Comparison of ENCODE assay signal across 22 mouse cellular contexts in genomic region chr8:44699384-44700105, GRCm38 (mm10).
A peak's percentile ranks its signal among the peaks of the same experiment; 100 is the strongest.
DNase-seq lines count a peak whose midpoint lies in the region; ATAC-seq and TF ChIP-seq lines count a peak whose summit lies in the region.
"Had no signal": no experiment of that assay in that cellular context is flagged by ENCODE, and none has a peak within 500 bp of the region (broad histone marks: within the 10 kb centered on the region; RNA-seq: fewer than 3 reads in every experiment).

No protein-coding gene starts in this region.

- H3K4me2 ChIP-seq in heart, embryonic 13.5 days: 0 out of 2 replicates have a peak overlapping the region, but pooled peaks have one; percentile 12
- H3K4me2 ChIP-seq in lung, postnatal 0 days (replicated peaks; ENCODE audit: low read depth, low read length): no peak overlapping the region
- no peak overlapping the region for H3K4me2 ChIP-seq in hindbrain, embryonic 12.5 days (replicated peaks)
- H3K4me2 ChIP-seq: heart, embryonic 15.5 days; midbrain, embryonic 11.5 days had no signal

- TF ChIP-seq EP300 in lung, postnatal 0 days (IDR thresholded peaks at IDR 0.05): no peak

- H3K4me1 ChIP-seq in heart, embryonic 13.5 days: peaks cover 25% of the 10 kb centered on the region
- peaks cover 4% of the 10 kb centered on the region; the same call in 1 of the 2 replicates for H3K4me1 ChIP-seq in lung, postnatal 0 days (ENCODE audit: insufficient read depth, low read depth, low read length)
- H3K4me1 ChIP-seq in hindbrain, embryonic 12.5 days: peaks cover 15% of the 10 kb centered on the region
- H3K4me1 ChIP-seq: hindbrain, embryonic 10.5 days had no signal

- no peak overlapping the region for H3K9ac ChIP-seq in heart, embryonic 13.5 days
- no peak overlapping the region for H3K9ac ChIP-seq in lung, postnatal 0 days (replicated peaks; ENCODE audit: low read depth)
- no peak overlapping the region for H3K9ac ChIP-seq in hindbrain, embryonic 12.5 days
- H3K9ac ChIP-seq: forebrain, postnatal 0 days; heart, embryonic 15.5 days had no signal

- peak; percentile 40 for TF ChIP-seq CTCF in lung, postnatal 0 days (IDR thresholded peaks at IDR 0.05)

- WGBS in heart, embryonic 13.5 days: 41% methylated on average over 18 of the region's 18 CpGs
- 44% methylated on average over 18 of the region's 18 CpGs for WGBS in lung, postnatal 0 days
- 82% methylated on average over 18 of the region's 18 CpGs for WGBS in hindbrain, embryonic 12.5 days

- H3K27ac ChIP-seq in heart, embryonic 13.5 days (replicated peaks): no peak overlapping the region
- no peak overlapping the region for H3K27ac ChIP-seq in lung, postnatal 0 days (ENCODE audit: low read length)
- no peak overlapping the region for H3K27ac ChIP-seq in hindbrain, embryonic 12.5 days
- H3K27ac ChIP-seq: forebrain, embryonic 10.5 days; heart, embryonic 15.5 days; hindbrain, embryonic 10.5 days; left cerebral cortex, adult 2 months; limb, embryonic 10.5 days had no signal

- no peaks in the 10 kb centered on the region for H3K36me3 ChIP-seq in heart, embryonic 13.5 days
- H3K36me3 ChIP-seq in lung, postnatal 0 days (ENCODE audit: insufficient read depth, low read length): no peaks in the 10 kb centered on the region
- H3K36me3 ChIP-seq in hindbrain, embryonic 12.5 days: no peaks in the 10 kb centered on the region
- H3K36me3 ChIP-seq: forebrain, embryonic 10.5 days; G1E; heart, embryonic 15.5 days; hindbrain, embryonic 10.5 days; limb, embryonic 10.5 days had no signal

- no peak for ATAC-seq in heart, embryonic 13.5 days (ENCODE audit: extremely low read depth, insufficient number of reproducible peaks, low FRiP score, low TSS enrichment)
- ATAC-seq in lung, postnatal 0 days: no peak
- no peak for ATAC-seq in hindbrain, embryonic 12.5 days (ENCODE audit: low FRiP score)
- ATAC-seq: activated CD4-positive, CD25-positive, alpha-beta regulatory T cell, adult 4 months; forebrain, postnatal 0 days had no signal

- no peak overlapping the region for H3K4me3 ChIP-seq in heart, embryonic 13.5 days
- no peak overlapping the region for H3K4me3 ChIP-seq in lung, postnatal 0 days (ENCODE audit: low read depth, low read length)
- no peak overlapping the region for H3K4me3 ChIP-seq in hindbrain, embryonic 12.5 days
- H3K4me3 ChIP-seq: forebrain, embryonic 10.5 days; heart, embryonic 15.5 days; hindbrain, embryonic 10.5 days; left cerebral cortex, adult 2 months; limb, embryonic 10.5 days had no signal

- no peaks in the 10 kb centered on the region for H3K27me3 ChIP-seq in heart, embryonic 13.5 days (replicated peaks)
- no peaks in the 10 kb centered on the region for H3K27me3 ChIP-seq in lung, postnatal 0 days (replicated peaks; ENCODE audit: insufficient read depth, low read length)
- no peaks in the 10 kb centered on the region for H3K27me3 ChIP-seq in hindbrain, embryonic 12.5 days
- H3K27me3 ChIP-seq: heart, embryonic 15.5 days had no signal

- H3K9me3 ChIP-seq in heart, embryonic 13.5 days: no peaks in the 10 kb centered on the region
- H3K9me3 ChIP-seq in lung, postnatal 0 days (ENCODE audit: low read length): no peaks in the 10 kb centered on the region
- H3K9me3 ChIP-seq in hindbrain, embryonic 12.5 days (replicated peaks): no peaks in the 10 kb centered on the region
- H3K9me3 ChIP-seq: forebrain, embryonic 10.5 days; heart, embryonic 15.5 days; hindbrain, embryonic 10.5 days; limb, embryonic 10.5 days had no signal

- no peak for DNase-seq in heart, adult 8-10 months (ENCODE audit: low spot score)
- no peak for DNase-seq in lung, postnatal 0 days (ENCODE audit: low spot score)
- no peak for DNase-seq in lung, adult 18-20 months
- peak; percentile 54 for DNase-seq in lung, postnatal 10 days
- DNase-seq in thymus, adult 18-20 months: no peak
- DNase-seq in kidney, adult 18-20 months: no peak
- DNase-seq: adrenal gland, postnatal 10 days; embryo, embryonic 11 days; forebrain, postnatal 0 days; kidney, postnatal 36 days; layer of hippocampus, adult 9-11 months; thymus, postnatal 4 days had no signal
